Mouse (Mus musculus): Measurements from ENCODE around the gene Dnajb2. TPM values are rescaled to one million over a fixed set of nuclear protein-coding genes. Genes with fewer than 3 reads are reported as not detected.
A peak's percentile ranks its signal among the peaks of the same experiment; 100 is the strongest.

Gene Dnajb2
- total and polyA plus RNA-seq, 3 experiments, result 12.9 to 18.9 TPM; not detected in 1

DNA sequence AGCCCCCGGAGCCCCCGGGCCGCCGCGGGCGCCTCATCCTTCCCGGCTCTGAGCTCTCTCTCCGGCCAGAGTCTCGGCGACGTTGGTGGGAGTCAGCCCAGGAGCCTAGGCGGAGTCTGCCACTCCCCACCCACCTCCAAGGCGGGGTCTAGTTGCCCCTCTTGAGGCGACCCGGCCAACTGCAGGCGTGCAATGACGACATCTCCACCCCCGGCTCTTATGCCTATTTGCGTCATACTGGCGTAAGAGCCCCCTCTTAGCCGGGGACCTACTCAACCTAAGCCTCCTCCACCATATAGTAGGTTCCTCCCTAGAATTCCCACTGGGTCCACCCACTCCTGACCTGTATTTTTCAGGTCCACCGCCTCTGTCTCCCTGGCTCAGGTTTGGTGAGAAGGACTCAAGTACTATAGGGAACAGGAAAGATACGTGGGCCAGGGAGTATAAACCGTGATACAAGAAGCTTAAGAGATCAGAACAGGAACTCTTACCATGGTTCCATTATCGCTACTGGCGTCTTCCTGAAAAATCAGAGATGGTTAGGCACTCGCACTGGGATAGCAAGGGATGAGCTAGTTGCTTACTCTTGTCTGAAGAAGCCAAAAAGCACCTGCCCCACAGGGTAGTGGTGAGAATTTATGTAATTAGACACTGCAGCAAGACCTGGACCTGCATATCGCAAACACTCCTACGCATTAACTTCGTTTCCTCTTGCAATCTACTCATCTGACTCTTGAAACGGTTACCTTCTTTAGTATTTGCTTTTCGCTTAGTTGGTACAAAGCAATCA lies 28.1 kb downstream of the Dnajb2 start, which contains the start of gene Ptprn:
TSS of gene Ptprn (minus strand) at position 412 of the 790 bp plus-strand sequence.
- Histone ChIP-seq H3K79me2 (ENCODE audit: control insufficient read depth, insufficient read depth, low read length, poor library complexity) (no peaks in the 10 kb centered on the region), H3K4me1 (ENCODE audit: control insufficient read depth in 1 of 2, insufficient read depth in 2 of 2, low read length in 2 of 2) (no peaks in the 10 kb centered on the region), H3K36me3 (ENCODE audit: control insufficient read depth in 1 of 2, insufficient read depth in 2 of 2, low read length in 2 of 2) (no peaks in the 10 kb centered on the region), H3K27me3 (ENCODE audit: control insufficient read depth in 1 of 2, insufficient read depth in 2 of 2, low read length in 2 of 2) (peaks cover 4 to 6% of the 10 kb centered on the region in 2 experiments; a peak in 3 of 4 replicates), H3K27ac (ENCODE audit: control insufficient read depth, low read depth, low read length) (no peak within 1 kb of the TSS), H3K9ac (ENCODE audit: control insufficient read depth, low read depth, low read length, poor library complexity, severe bottlenecking) (no peak within 1 kb of the TSS), H3K9me3 (replicated peaks; ENCODE audit: insufficient read depth, low read length) (no peaks in the 10 kb centered on the region), H3K4me3 (ENCODE audit: control insufficient read depth in 1 of 2, insufficient read depth in 1 of 2, low read depth in 2 of 2, low read length in 2 of 2) (no peak within 1 kb of the TSS)
- DNase-seq (ENCODE audit: low read depth, low spot score), result no peak
- TF ChIP-seq JUND (IDR thresholded peaks at IDR 0.05; ENCODE audit: low read depth, low read length) (no peak), CHD1 (IDR thresholded peaks at IDR 0.05; ENCODE audit: low read depth, low read length) (no peak), SIN3A (IDR thresholded peaks at IDR 0.05; ENCODE audit: low read length) (no peak), MEF2A (IDR thresholded peaks at IDR 0.05; ENCODE audit: extremely low read depth, insufficient replicate concordance, low read depth, low read length, poor library complexity, severe bottlenecking) (no peak), POLR2AphosphoS5 (IDR thresholded peaks at IDR 0.05; ENCODE audit: borderline replicate concordance, low read depth, low read length) (no peak), TCF12 (IDR thresholded peaks at IDR 0.05; ENCODE audit: low read depth, low read length) (no peak), MAFK (IDR thresholded peaks at IDR 0.05; ENCODE audit: borderline replicate concordance, low read depth, low read length) (no peak), MYB (IDR thresholded peaks at IDR 0.05; ENCODE audit: low read depth, low read length) (no peak)

DNA sequence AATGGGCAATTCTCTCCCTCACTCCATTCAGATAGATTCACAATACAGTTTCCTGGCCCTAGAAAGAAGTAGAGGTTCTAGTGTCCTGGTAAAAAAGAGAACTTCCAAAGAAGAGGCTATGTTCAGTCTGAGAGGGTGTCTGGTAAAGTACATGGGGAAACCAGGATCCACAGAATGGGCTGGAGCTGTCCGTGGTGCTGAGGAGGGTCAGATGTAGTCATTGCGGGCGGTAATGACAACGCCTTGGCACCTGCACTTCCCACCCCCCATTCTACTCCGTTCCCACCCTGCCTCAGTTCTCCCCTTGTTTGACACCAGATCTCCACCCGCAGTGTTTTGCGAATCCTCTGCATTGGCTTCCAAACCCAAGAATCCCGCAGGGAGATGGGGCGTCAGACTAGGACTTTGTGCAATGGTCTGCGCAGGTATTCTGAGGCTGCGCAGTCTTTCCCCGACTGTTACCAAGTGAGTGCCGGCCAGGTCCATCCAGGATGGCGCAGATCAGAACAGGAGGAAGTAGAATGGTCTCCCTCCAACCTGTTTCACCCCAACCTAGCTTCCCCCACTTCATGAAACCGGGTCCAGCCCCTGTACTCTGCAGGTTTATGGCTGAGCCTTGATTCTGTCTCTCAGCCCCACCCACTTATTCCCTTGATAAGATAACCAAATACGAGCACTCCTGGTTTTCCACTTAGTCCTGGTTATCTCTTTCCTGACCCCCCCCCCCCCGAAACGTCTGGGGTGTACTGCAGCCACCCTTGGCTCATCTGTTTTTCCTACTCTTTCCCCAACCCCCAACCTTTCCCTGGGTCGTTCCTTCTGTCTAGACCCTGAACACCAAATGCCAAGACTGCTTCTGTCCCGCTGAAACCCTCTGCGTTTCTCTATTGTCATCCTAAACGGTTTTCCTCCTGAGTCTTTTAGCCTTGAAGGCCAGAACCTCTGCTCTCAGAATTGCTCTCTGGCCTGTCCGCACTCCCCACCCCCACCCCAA lies 41.3 kb downstream of the Dnajb2 start:
- Histone ChIP-seq H3K4me3 (ENCODE audit: control insufficient read depth in 1 of 2, insufficient read depth in 1 of 2, low read depth in 2 of 2, low read length in 2 of 2) (no peak overlapping the region), H3K27ac (ENCODE audit: control insufficient read depth, low read depth, low read length) (no peak overlapping the region), H3K36me3 (ENCODE audit: control insufficient read depth in 1 of 2, insufficient read depth in 2 of 2, low read length in 2 of 2) (no peaks in the 10 kb centered on the region), H3K9me3 (replicated peaks; ENCODE audit: insufficient read depth, low read length) (no peaks in the 10 kb centered on the region), H3K9ac (ENCODE audit: control insufficient read depth, low read depth, low read length, poor library complexity, severe bottlenecking) (no peak overlapping the region), H3K4me1 (ENCODE audit: control insufficient read depth in 1 of 2, insufficient read depth in 2 of 2, low read length in 2 of 2) (no peaks in the 10 kb centered on the region), H3K27me3 (ENCODE audit: control insufficient read depth in 1 of 2, insufficient read depth in 2 of 2, low read length in 2 of 2) (peaks cover 0 to 3% of the 10 kb centered on the region in 2 experiments; a peak in 1 of 4 replicates), H3K79me2 (ENCODE audit: control insufficient read depth, insufficient read depth, low read length, poor library complexity) (no peaks in the 10 kb centered on the region)
- no peak for TF ChIP-seq UBTF (IDR thresholded peaks at IDR 0.05; ENCODE audit: borderline replicate concordance, insufficient read depth, low read depth, low read length)
- 0 out of 2 replicates have a peak, but pooled peaks have one; percentile 33 for TF ChIP-seq SIN3A (IDR thresholded peaks at IDR 0.05; ENCODE audit: low read length)
- peak; percentile 62 for DNase-seq (ENCODE audit: low read depth, low spot score)
